Mouse (Mus musculus) mature B cell (primary cell): ENCODE results near the gene AI413582.

Experiments
- in situ Hi-C: fragments of 300-500 bp; cut with MboI; formaldehyde crosslinking; loops from 2 replicates; pipeline ENCODE4 v1.14.3; 2019

The AI413582 gene

DNA sequence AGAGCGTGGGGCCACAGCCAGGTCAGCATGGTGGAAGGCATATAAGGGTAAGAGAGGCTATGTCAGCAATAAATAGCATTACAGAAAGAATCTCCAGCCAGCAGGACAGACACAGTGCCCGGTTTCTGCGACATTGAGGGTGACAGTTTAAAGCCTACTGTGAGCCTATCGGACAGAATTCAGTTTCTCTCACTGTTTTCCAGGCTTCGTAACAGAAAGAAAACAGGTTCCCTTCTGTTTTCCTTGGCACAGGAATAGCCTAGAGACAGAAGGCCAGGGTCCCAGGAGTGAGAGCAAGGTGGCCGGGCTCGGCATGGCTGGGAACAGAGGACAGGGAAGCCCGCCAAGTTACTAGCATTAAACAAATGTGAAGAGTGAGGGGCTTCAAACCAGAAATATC is 14.3 kb upstream of the AI413582 start:
- in situ Hi-C loops: no loop called here

DNA sequence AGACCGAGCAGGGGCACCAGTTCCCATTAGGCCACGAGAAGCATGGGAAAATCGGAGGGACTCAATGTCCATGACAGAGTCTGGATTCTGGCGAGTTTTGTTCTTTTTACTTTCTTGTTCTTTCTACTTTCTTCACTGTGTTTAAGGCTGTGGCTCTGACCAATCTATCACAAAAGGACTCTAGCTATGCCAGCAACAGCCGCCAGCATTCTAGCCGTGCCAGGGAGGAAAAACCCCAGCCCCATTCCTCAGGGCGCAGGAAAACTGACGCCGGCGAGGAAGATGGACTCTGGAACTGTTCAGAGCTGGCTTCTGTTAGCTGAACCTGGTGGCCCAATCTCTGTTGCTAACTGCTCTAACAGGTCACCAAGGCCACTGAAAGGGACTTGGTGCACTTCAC is 12.9 kb upstream of the AI413582 start:
- in situ Hi-C loops: no loop called here

GRCm38 (mm10) chr17:27577468-27577867 is 11.9 kb upstream of the AI413582 start:
- in situ Hi-C loops: no loop called here

GRCm38 (mm10) chr17:27576056-27576455 is 10.5 kb upstream of the AI413582 start:
- in situ Hi-C loops: no loop called here

DNA sequence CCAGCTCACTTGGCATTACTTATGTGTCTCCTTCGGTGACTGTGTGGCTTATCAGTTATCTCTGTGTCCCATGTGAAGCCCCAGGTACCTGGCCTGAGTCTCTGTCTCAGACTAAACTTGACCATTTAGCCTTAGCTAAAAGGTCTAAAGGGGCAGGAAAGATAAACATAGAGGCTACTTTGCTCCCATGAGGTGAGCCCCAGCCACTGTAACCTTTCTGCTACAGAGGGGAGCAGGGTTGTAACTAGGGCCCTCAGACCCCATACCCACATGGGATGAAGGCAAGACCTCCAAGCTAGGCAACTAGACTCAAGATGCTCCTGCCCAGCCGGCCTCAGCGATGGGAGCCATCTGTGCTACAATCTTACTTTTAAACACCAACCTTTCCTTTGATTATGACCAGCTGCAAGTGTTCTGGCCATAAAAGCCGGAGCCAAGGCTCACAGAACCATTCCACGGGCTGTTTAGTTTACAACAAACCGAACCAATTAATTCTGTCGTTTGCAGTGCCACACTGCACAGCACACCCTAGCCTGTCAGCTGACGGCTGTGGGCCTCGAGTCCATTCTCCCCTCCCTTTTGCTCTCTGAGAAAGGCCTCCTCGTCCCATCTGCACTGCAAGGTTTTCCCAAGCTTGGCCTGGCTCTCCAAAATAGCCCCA is 9.7 kb upstream of the AI413582 start:
- in situ Hi-C loops: no loop called here

DNA sequence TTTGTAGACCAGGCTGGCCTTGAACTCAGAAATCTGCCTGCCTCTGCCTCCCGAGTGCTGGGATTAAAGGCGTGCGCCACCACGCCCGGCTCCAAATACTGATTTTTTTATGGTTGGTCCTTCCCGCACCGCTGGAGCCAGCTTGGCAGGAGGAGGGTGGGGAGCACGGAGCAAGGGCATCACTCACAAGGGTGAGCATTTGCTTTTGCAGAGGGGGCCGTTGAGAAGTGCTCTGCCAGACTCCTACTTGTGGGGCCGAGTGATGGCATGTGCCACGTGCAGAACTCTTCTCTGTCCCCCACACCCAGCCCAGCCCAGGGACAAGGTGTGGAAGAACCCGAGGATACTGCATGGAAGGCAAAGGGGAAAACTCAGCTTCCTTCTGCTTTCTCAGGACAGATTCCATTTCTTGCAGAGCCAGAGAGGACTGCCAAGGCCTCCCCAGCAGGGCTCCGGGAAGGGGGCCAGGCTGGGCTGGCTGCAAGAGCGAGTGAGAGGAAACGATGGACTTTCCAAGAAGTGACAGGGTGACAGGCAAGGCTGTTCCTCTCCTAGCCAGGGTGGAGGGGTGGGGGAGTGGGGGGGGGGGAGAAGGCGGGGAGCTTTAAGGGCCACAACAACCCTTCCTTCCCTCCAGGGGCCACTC is 9.0 kb upstream of the AI413582 start:
- in situ Hi-C loops: no loop called here

DNA sequence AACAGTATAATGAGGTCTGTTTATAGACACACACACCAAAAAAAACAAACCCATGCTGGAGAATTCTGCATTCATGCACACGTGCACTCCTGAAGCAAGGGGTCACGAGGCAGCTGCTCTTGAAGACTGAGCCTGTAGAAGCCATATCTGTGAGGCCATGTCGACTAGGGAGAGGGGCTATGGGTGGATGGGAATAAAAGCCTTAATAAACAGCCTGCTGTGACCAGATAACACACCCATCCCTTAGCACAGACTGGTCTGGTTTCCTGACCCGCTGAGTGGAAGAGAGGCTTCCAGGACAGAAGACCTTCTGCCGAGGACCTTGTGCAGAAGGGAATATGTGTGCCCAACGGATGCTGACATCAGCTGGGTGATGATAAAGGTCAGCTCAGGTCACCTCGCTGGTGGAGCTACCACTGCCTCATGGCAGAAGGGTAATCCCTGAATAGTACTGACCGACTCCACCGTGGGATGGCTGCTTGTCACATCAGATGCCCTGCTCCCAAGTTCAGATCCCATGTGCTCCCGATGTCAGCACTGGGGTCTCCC is 8.3 kb upstream of the AI413582 start:
- in situ Hi-C loops: no loop called here

DNA sequence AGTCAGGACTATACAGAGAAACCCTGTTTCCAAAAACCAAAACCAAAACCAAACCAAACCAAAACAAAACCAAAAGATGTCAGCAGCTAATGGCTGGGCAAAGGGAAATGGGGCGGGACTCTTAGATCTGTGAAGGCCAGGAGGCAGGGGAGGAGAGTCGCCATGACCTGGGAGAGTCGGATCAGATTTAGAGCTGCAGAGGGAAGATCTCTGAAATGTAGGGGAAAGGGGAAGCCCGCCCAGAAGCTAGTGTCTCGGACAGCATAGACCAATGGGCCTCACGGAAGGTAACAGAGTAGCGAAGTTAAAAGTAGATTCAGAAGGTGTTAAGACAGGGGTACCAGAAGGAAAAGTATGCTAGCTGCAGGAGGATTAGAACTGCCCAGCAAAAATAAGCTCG is 5.8 kb upstream of the AI413582 start:
- in situ Hi-C loops: no loop called here

GRCm38 (mm10) chr17:27568228-27568627 is 2.7 kb upstream of the AI413582 start:
- in situ Hi-C loops: loop anchor here (5.0 kb wide), 1 partner anchor 74 kb away; no protein-coding TSS in a partner anchor

- in situ Hi-C loops: loop anchor here (5.0 kb wide), 1 partner anchor 76 kb away; no protein-coding TSS in a partner anchor
Observed at GRCm38 (mm10) chr17:27565942-27566267, 349 bp upstream of the AI413582 start.

GRCm38 (mm10) chr17:27564391-27565162 is 979 bp downstream of the AI413582 start:
- in situ Hi-C loops: loop anchor here (5.0 kb wide), 1 partner anchor 78 kb away; no protein-coding TSS in a partner anchor

DNA sequence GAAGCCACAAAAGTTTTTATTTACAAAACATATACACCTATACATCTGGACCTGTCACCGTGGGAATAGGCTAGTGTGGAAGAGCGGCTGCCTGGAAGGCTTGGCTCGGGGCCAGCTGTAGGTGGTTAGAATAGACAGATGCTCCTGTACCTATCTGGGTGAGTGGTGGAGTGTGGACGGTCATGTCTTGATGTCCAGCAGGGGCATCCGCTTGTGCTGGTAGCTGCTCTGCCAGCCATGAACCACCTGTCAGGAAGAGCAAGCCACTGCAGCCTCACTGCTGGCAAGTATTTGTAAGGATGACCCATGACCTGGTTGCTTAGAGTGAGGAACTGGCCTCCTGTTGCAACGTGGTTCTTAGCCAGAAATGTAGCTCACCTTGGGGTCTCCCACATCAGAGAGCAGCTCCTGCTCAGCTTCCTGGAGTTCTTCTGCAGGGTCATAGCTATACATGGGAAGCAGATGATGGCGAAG is 1.7 kb downstream of the AI413582 start:
- in situ Hi-C loops: no loop called here

- in situ Hi-C loops: no loop called here
Observed at GRCm38 (mm10) chr17:27561809-27562526, 3.6 kb downstream of the AI413582 start.

DNA sequence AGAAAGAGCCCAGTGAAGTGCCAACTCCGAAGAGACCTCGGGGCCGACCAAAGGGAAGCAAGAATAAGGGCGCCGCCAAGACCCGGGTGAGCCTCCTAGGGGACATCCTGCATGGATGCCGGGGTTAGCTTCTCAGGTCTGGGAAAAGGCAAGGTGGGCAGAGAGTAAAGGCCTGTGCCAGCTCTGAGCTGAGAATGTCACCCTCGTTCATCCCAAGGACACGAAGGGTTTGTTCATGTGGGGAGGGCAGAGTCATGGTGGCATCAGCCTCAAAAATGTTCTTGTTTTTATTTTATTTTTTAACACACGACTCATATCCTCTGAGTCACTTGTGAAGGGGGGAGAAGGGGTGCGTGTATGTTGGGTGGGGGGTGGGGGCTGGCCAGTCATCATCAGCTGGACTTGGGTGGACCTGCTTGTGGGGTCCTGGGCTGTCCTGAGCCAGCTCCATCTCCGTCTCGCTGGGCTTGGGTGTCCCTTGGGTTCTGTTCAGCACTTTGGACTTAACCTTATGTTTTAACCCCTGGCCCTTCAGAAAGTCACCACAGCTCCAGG is 4.6 kb downstream of the AI413582 start:
- in situ Hi-C loops: no loop called here

DNA sequence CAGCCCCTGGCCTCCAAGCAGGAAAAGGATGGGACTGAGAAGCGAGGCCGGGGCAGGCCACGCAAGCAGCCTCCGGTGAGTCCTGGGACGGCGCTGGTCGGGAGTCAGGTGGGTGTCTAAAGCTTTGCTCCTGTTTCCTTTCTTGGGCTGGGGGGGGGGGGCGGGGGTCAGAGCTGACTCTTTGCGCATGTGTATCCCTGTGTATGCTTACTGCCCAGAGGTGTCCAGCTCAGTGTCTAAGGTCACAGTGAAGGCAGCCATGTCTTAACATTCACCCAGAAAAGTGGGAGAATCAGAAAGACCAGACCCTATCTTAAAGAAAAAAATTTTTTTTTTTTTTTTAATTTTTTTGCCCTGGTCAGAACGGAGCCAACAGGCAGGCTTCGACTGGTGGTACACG is 6.0 kb downstream of the AI413582 start:
- in situ Hi-C loops: no loop called here

DNA sequence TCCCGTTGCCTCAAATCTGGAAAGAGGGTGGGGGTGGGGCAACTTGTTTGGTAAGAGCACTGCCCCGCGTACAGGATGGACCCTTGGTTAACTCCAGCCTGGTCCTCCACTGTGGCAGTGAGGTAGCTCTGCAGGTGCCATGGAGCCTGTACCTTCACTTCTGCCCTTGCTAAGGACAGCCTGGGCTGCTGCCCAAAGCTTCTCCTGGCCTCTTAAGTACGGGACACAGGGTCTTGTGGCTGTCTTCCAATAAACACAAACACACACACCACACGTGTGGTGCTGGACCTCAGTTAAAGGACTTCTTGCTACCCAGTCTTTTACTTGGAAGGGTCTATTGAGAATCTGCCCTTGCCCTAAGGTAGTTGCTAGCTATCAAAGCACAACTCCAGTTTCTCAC is 6.7 kb downstream of the AI413582 start:
- in situ Hi-C loops: no loop called here

GRCm38 (mm10) chr17:27557927-27558661 is 7.5 kb downstream of the AI413582 start:
- in situ Hi-C loops: no loop called here

GRCm38 (mm10) chr17:27557181-27557926 is 8.2 kb downstream of the AI413582 start:
- in situ Hi-C loops: no loop called here

DNA sequence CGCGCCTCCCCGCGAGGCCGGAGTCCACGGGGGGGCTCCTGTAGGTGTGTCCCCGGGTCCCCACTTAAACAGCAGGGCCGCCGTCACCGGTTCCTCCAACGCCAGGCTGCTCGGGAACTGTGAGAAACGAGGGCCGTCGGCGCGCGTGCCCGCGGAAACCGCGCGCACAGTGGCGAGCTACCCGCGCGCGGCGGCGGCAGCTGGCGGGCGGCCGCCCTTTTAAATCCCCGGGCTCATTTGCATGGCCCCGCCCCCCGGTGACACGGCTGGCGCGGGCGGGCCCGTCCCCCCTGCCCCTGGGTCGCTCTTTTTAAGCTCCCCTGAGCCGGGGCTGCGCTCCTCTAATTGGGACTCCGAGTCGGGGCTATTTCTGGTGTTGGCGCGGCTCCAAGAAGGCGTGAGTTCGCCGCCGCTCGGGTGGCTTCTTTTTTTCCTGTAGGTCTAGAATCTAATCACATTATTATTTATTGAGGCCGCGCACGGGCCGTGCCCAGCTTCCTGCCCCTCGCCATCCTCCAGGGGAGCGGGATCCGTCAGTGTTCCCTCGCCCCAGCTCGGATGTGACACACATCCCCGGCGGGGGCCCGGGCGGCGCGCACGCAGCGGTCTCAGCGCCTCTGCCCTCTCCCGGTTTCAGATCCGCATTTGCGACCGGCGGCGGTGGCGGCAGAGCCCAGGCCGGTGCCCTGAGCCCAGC is 9.1 kb downstream of the AI413582 start, which contains the start of gene Hmga1:
TSS of gene Hmga1 (plus strand) at position 183 of the 697 bp plus-strand sequence.
- in situ Hi-C loops: no loop called here
